22 mouse cellular contexts compared by ENCODE assay signal in the genomic region with DNA sequence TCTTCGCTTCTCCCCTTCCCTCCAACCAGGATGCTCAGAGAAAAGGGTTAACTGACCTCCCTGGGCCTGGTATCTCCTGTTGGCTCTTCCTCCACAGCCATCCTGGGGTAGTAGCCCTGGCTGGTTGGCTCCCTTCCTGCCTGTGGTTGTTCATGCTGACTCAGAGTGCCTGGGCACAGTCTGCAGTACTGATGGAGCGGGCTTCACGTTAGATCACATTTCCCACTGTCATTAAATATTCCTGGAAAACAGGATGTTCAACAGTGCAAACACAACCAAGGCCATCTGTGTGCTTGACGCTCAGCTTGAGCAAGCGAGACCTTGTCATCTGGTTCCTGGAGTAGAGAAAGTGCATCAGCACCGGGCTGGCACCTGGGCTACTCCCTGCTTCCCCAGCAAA. TPM values are rescaled to one million over a fixed set of nuclear protein-coding genes. Genes with fewer than 3 reads are reported as not detected.
DNase-seq lines count a peak whose midpoint lies in the region; ATAC-seq lines count a peak whose summit lies in the region.
"Had no signal": no experiment of that assay in that cellular context is flagged by ENCODE, and none has a peak within 500 bp of the region (broad histone marks: within the 10 kb centered on the region; RNA-seq: fewer than 3 reads in every experiment).

No protein-coding gene starts in this region.

- H3K36me3 ChIP-seq in megakaryocyte, embryonic 14.5 days (replicated peaks; ENCODE audit: low read length), result no peaks in the 10 kb centered on the region
- H3K36me3 ChIP-seq in heart, embryonic 12.5 days, result no peaks in the 10 kb centered on the region
- H3K36me3 ChIP-seq: hindbrain, embryonic 13.5 days; kidney, embryonic 15.5 days; limb, embryonic 15.5 days; midbrain, embryonic 12.5 days had no signal

- ATAC-seq in megakaryocyte, adult 5-6 weeks (ENCODE audit: poor library complexity, severe bottlenecking), result no peak
- ATAC-seq in heart, embryonic 12.5 days (ENCODE audit: insufficient number of reproducible peaks, low FRiP score), result no peak
- ATAC-seq: forebrain, embryonic 14.5 days; intestine, embryonic 16.5 days had no signal

- H3K27me3 ChIP-seq in megakaryocyte, embryonic 14.5 days (replicated peaks), result peaks cover 30% of the 10 kb centered on the region
- H3K27me3 ChIP-seq in heart, embryonic 12.5 days (replicated peaks), result no peaks in the 10 kb centered on the region
- H3K27me3 ChIP-seq: hindbrain, embryonic 13.5 days; kidney, embryonic 15.5 days; limb, embryonic 15.5 days; midbrain, embryonic 12.5 days had no signal

- peaks cover 20% of the 10 kb centered on the region for H3K4me1 ChIP-seq in megakaryocyte, embryonic 14.5 days
- no peaks in the 10 kb centered on the region for H3K4me1 ChIP-seq in heart, embryonic 12.5 days (replicated peaks)
- H3K4me1 ChIP-seq: hindbrain, embryonic 13.5 days; kidney, embryonic 15.5 days; limb, embryonic 15.5 days; midbrain, embryonic 12.5 days had no signal

- peak overlapping the region; percentile 9 for H3K4me3 ChIP-seq in megakaryocyte, embryonic 14.5 days (replicated peaks)
- no peak overlapping the region for H3K4me3 ChIP-seq in heart, embryonic 12.5 days
- H3K4me3 ChIP-seq: hindbrain, embryonic 13.5 days; kidney, embryonic 15.5 days; limb, embryonic 15.5 days; midbrain, embryonic 12.5 days had no signal

- H3K4me2 ChIP-seq in heart, embryonic 12.5 days, result no peak overlapping the region
- H3K4me2 ChIP-seq: hindbrain, embryonic 13.5 days; kidney, embryonic 15.5 days; limb, embryonic 15.5 days; midbrain, embryonic 12.5 days had no signal

- no peak overlapping the region for H3K27ac ChIP-seq in heart, embryonic 12.5 days (ENCODE audit: poor library complexity, severe bottlenecking)
- H3K27ac ChIP-seq: hindbrain, embryonic 13.5 days; kidney, embryonic 15.5 days; limb, embryonic 15.5 days; midbrain, embryonic 12.5 days had no signal

- DNase-seq in adrenal gland, adult (ENCODE audit: inconsistent age in 2 of 2, low spot score in 1 of 2), result peak; percentile 71 to 75
- no peak for DNase-seq in adrenal gland, postnatal 4 days (ENCODE audit: low spot score in 2 of 2)
- DNase-seq in fibroblast of lung, adult 2 months (ENCODE audit: low read depth), result peak; percentile 83
- DNase-seq in frontal cortex, postnatal 10 days (ENCODE audit: low spot score in 2 of 2), result no peak
- DNase-seq in embryo, embryonic 10 days (ENCODE audit: low spot score), result no peak
- DNase-seq: heart, postnatal 10 days; lung, postnatal 36 days; thymus, postnatal 36 days had no signal

- peaks cover 34% of the 10 kb centered on the region for H3K9me3 ChIP-seq in megakaryocyte, embryonic 14.5 days
- peaks cover 11% of the 10 kb centered on the region; the same call in 1 of the 2 replicates for H3K9me3 ChIP-seq in heart, embryonic 12.5 days (replicated peaks)
- H3K9me3 ChIP-seq: kidney, embryonic 15.5 days; limb, embryonic 15.5 days had no signal

- whole genome bisulfite sequencing in heart, embryonic 12.5 days, result 77% methylated on average over 6 of the region's 6 CpGs

- no peak overlapping the region for H3K9ac ChIP-seq in heart, embryonic 12.5 days
- H3K9ac ChIP-seq: hindbrain, embryonic 13.5 days; kidney, embryonic 15.5 days; limb, embryonic 15.5 days; midbrain, embryonic 12.5 days had no signal

RNA-seq across cellular contexts. Expression of a gene that starts 53.6 kb away (rescaled TPM):
- total RNA-seq in adrenal gland, postnatal 4 days (2021), result not detected
- not detected in 2 replicates for polyA plus RNA-seq in megakaryocyte, embryonic 14.5 days (2012; ENCODE audit: insufficient read depth, low replicate concordance)
- not detected in 2 replicates for total RNA-seq in megakaryocyte, adult 5-6 weeks (2015)
- total RNA-seq in megakaryocyte, adult 5-6 weeks (2017), result not detected in 2 replicates
- not detected in 2 replicates for polyA plus RNA-seq in heart, embryonic 12.5 days (2016; fragmentation: Nextera tagmentation; extraction: Ambion mirVana)
- total RNA-seq: heart, adult 8-10 months; heart, postnatal 10 days; left cerebral cortex, postnatal 14 days had no signal
- polyA plus RNA-seq: forebrain, embryonic 14.5 days; hindbrain, embryonic 13.5 days; intestine, embryonic 16.5 days; kidney, embryonic 15.5 days; large intestine, adult 2 months; limb, embryonic 15.5 days; liver, embryonic 16.5 days; midbrain, embryonic 12.5 days; neural tube, embryonic 14.5 days had no signal

Comparison
In these comparisons a context has a peak if more than half of its experiments do, and no peak if none do; other contexts are left out.
1. DNase-seq: peak in adrenal gland, adult (2 of 2) and fibroblast of lung, adult 2 months (single experiment); none in adrenal gland, postnatal 4 days (0 of 2), frontal cortex, postnatal 10 days (0 of 2) and embryo, embryonic 10 days (single experiment).